Mouse (Mus musculus) hindbrain, postnatal 0 days (tissue): ENCODE results near the gene Adat3. TPM values are rescaled to one million over a fixed set of nuclear protein-coding genes. Genes with fewer than 3 reads are reported as not detected.

Experiments used
- ATAC-seq: fragments of 200-750 bp; cut with Nextera tagmentation; 2 replicates; pipeline ENCODE4 v1.8.0; 2017; ENCODE audit warnings: mild to moderate bottlenecking, moderate TSS enrichment, moderate library complexity
- DNase-seq: peaks from one replicate; pipeline ENCODE4 v3.0.0-alpha.2; 2015; ENCODE audit warnings: low spot score
- H3K27ac ChIP-seq: fragments of 300-500 bp; sonication (generic); 2 replicates; pipeline ENCODE4 v1.5.1; 2014; ENCODE audit warnings: mild to moderate bottlenecking
- H3K27me3 ChIP-seq: fragments of 300-500 bp; sonication (generic); 2 replicates; pipeline ENCODE4 v1.6.1; 2014; ENCODE audit warnings: low read length, mixed read lengths; ENCODE audit not compliant: insufficient read depth
- H3K36me3 ChIP-seq: fragments of 300-500 bp; sonication (generic); 2 replicates; pipeline ENCODE4 v1.6.1; 2014; ENCODE audit warnings: low read length, mixed read lengths; ENCODE audit not compliant: insufficient read depth
- H3K4me1 ChIP-seq: fragments of 300-500 bp; sonication (generic); 2 replicates; pipeline ENCODE4 v1.6.1; 2014; ENCODE audit warnings: antibody characterized with exemption, low read length, mixed read lengths; ENCODE audit not compliant: insufficient read depth
- H3K4me2 ChIP-seq: fragments of 300-500 bp; sonication (generic); 2 replicates; pipeline ENCODE4 v1.6.1; 2014; ENCODE audit warnings: low read depth, mild to moderate bottlenecking, low read length, moderate library complexity, mixed read lengths
- H3K4me3 ChIP-seq: fragments of 300-500 bp; sonication (generic); 2 replicates; pipeline ENCODE4 v1.5.1; 2014; ENCODE audit warnings: low read length
- H3K9ac ChIP-seq: fragments of 300-500 bp; sonication (generic); replicated peaks from 2 replicates; pipeline ENCODE4 v1.6.1; 2014; ENCODE audit warnings: mild to moderate bottlenecking, low read length, moderate library complexity, mixed read lengths
- H3K9me3 ChIP-seq: fragments of 300-500 bp; sonication (generic); 2 replicates; pipeline ENCODE4 v1.6.1; 2016; ENCODE audit warnings: low read length, mixed read lengths
- CTCF ChIP-seq: IDR thresholded peaks from 2 replicates; pipeline ENCODE4 v1.5.1; 2016; ENCODE audit warnings: antibody characterized with exemption, control low read depth, low read depth
- WGBS: fragments of 180-500 bp; shearing (Covaris S2); extraction: QIAGEN DNeasy Blood & Tissue Kit; methylation state at CpG from one replicate; pipeline ENCODE4 v1.1.7; 2014; 5-methylcytosine and 5-hydroxymethylcytosine counted together
- polyA plus RNA-seq: library from polyadenylated mRNA; unstranded; fragments of >200 nt; fragmentation: Nextera tagmentation; extraction: Ambion mirVana; gene quantifications from 2 replicates; pipeline ENCODE4 v1.2.1, GENCODE M21; 2015
- total RNA-seq: library from RNA; depleted of rRNA; stranded (reverse); fragments of >200 nt; gene quantifications from 2 replicates; pipeline ENCODE4 v1.2.3, GENCODE M21; 2014

Gene Adat3
- total and polyA plus RNA-seq, 2 experiments from 2014 or later, result 3.6 to 7.3 TPM

- peaks cover 6% of the 10 kb centered on the region; the same call in 1 of the 2 replicates for H3K36me3 ChIP-seq
- H3K27me3 ChIP-seq, result no peaks in the 10 kb centered on the region
- ATAC-seq (no peak), DNase-seq (no peak)
- TF ChIP-seq CTCF, result no peak
- H3K4me3 ChIP-seq, result no peak overlapping the region
- H3K4me2 ChIP-seq, result no peak overlapping the region
- H3K9me3 ChIP-seq, result no peaks in the 10 kb centered on the region
- no peak overlapping the region for H3K9ac ChIP-seq
- H3K4me1 ChIP-seq, result peaks cover 30% of the 10 kb centered on the region
- H3K27ac ChIP-seq, result no peak overlapping the region
- WGBS, result 71% methylated on average over 2 of the region's 2 CpGs
Observed at GRCm38 (mm10) chr10:80572477-80572876, 30.2 kb upstream of the Adat3 start.

- Histone ChIP-seq H3K4me1 (peaks cover 40% of the 10 kb centered on the region), H3K9me3 (no peaks in the 10 kb centered on the region), H3K27me3 (no peaks in the 10 kb centered on the region), H3K27ac (no peak overlapping the region), H3K36me3 (no peaks in the 10 kb centered on the region), H3K4me3 (no peak overlapping the region), H3K4me2 (no peak overlapping the region), H3K9ac (peak overlapping the region; percentile 28; the same call in 1 of the 2 replicates)
- ATAC-seq (no peak), DNase-seq (peak; percentile 59)
- TF ChIP-seq CTCF, result no peak
- WGBS, result 44% methylated on average over 9 of the region's 9 CpGs
Observed at GRCm38 (mm10) chr10:80573944-80574343, 28.7 kb upstream of the Adat3 start.

- H3K4me1 ChIP-seq, result peaks cover 42% of the 10 kb centered on the region
- H3K4me2 ChIP-seq, result 0 out of 2 replicates have a peak overlapping the region, but pooled peaks have one; percentile 90
- TF ChIP-seq CTCF, result no peak
- ATAC-seq (no peak), DNase-seq (no peak)
- H3K4me3 ChIP-seq, result no peak overlapping the region
- no peaks in the 10 kb centered on the region for H3K36me3 ChIP-seq
- WGBS, result 73% methylated on average over 3 of the region's 3 CpGs
- no peaks in the 10 kb centered on the region for H3K27me3 ChIP-seq
- no peak overlapping the region for H3K27ac ChIP-seq
- H3K9ac ChIP-seq, result no peak overlapping the region
- H3K9me3 ChIP-seq, result no peaks in the 10 kb centered on the region
Observed at GRCm38 (mm10) chr10:80574896-80575295, 27.8 kb upstream of the Adat3 start.

- H3K27ac ChIP-seq, result no peak overlapping the region
Observed at GRCm38 (mm10) chr10:80575925-80576324, 26.8 kb upstream of the Adat3 start.

GRCm38 (mm10) chr10:80576351-80577194 is 26.1 kb upstream of the Adat3 start:
- Histone ChIP-seq H3K4me3 (peak overlapping the region; percentile 80), H3K4me2 (peak overlapping the region; percentile 90), H3K9me3 (no peaks in the 10 kb centered on the region), H3K27ac (peak overlapping the region; percentile 86), H3K27me3 (no peaks in the 10 kb centered on the region), H3K9ac (peak overlapping the region; percentile 84), H3K4me1 (peaks cover 31% of the 10 kb centered on the region), H3K36me3 (no peaks in the 10 kb centered on the region)
- peak; percentile 62 for DNase-seq
- ATAC-seq, result no peak
- no peak for TF ChIP-seq CTCF
- WGBS, result under 1% methylated on average over 64 of the region's 96 CpGs

More at GRCm38 (mm10) chr10:80575925-80576324, 26.8 kb upstream of the Adat3 start:
- Histone ChIP-seq H3K4me3 (peak overlapping the region; percentile 80), H3K36me3 (no peaks in the 10 kb centered on the region), H3K4me1 (peaks cover 37% of the 10 kb centered on the region), H3K9me3 (no peaks in the 10 kb centered on the region), H3K9ac (peak overlapping the region; percentile 84), H3K27me3 (no peaks in the 10 kb centered on the region), H3K4me2 (peak overlapping the region; percentile 90)
- DNase-seq (no peak), ATAC-seq (no peak)
- 15% methylated on average over 17 of the region's 17 CpGs for WGBS
- TF ChIP-seq CTCF, result no peak

- 1% methylated on average over 72 of the region's 97 CpGs for WGBS
- peak within 1 kb of the TSS; percentile 84 for H3K9ac ChIP-seq
- peak within 1 kb of the TSS; percentile 80 for H3K4me3 ChIP-seq
- no peak for TF ChIP-seq CTCF
- H3K9me3 ChIP-seq, result no peaks in the 10 kb centered on the region
- DNase-seq (peak; percentile 94), ATAC-seq (peak; percentile 88)
- H3K4me1 ChIP-seq, result peaks cover 30% of the 10 kb centered on the region
- peak within 1 kb of the TSS; percentile 86 for H3K27ac ChIP-seq
- H3K27me3 ChIP-seq, result no peaks in the 10 kb centered on the region
- H3K4me2 ChIP-seq, result peak within 1 kb of the TSS; percentile 90
- no peaks in the 10 kb centered on the region for H3K36me3 ChIP-seq
Observed at GRCm38 (mm10) chr10:80577195-80578130, 25.2 kb upstream of the Adat3 start, which contains the start of gene Klf16. Klf16 (minus strand) TSS chr10:80577321.
